Mouse (Mus musculus) forelimb bud, embryonic 11.5 days (tissue): ENCODE data around the gene Tbc1d17.

ENCODE experiments used
- DNase-seq: peaks from one replicate; pipeline ENCODE4 v3.0.0-alpha.2; 2012; ENCODE audit warnings: low read depth, low spot score

The Tbc1d17 gene

DNA sequence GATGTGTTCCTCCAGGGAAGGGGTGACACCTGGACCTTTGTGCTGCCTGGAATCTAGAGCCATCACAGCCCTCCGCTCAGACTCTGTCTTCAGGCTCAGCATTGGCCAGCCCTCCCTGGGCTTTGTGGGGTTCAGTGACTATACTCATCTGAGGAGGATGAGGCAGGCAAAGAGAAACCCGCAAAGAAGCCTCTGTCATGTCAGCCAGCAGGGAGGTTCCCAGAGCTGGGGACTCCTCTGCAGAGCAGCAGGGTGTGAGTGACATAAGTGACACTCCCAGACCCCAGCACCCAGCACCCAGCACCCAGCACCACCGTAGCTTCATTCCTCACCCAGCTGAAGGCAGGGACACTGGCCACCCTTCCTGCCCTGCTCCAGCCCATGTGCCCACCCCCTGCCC, 59.3 kb downstream of the Tbc1d17 start:
- no peak for DNase-seq
